Mouse (Mus musculus) thymus, adult 2 months (tissue): ENCODE measurements around the gene Fam241a.

Source experiments
- CTCF ChIP-seq: fragments of 200-500 bp; IDR thresholded peaks from 2 replicates; pipeline ENCODE4 v1.5.1; 2012; ENCODE audit warnings: mild to moderate bottlenecking, control low read depth, low read length, moderate library complexity, borderline replicate concordance; ENCODE audit not compliant: control insufficient read depth, poor library complexity, insufficient read depth; ENCODE audit errors: extremely low read depth
- POLR2A ChIP-seq: fragments of 200-500 bp; IDR thresholded peaks from 2 replicates; pipeline ENCODE4 v1.6.1; 2012; ENCODE audit warnings: mild to moderate bottlenecking, low read length, control low read depth, moderate library complexity; ENCODE audit not compliant: control insufficient read depth, poor library complexity, insufficient read depth; ENCODE audit errors: extremely low read depth

- TF ChIP-seq CTCF (no peak), POLR2A (no peak)
Observed at GRCm38 (mm10) chr3:127835594-127835993, 60.5 kb downstream of the Fam241a start.
